Mouse (Mus musculus) lung, postnatal 0 days (tissue): Measurements from ENCODE around the gene Has1.

ENCODE experiments used
- CTCF ChIP-seq: IDR thresholded peaks from 2 replicates; pipeline ENCODE4 v1.5.1; 2016; ENCODE audit warnings: antibody characterized with exemption, mild to moderate bottlenecking
- EP300 ChIP-seq: IDR thresholded peaks from 2 replicates; pipeline ENCODE4 v1.6.1; 2016; ENCODE audit warnings: antibody characterized with exemption, mild to moderate bottlenecking, control low read depth

GRCm38 (mm10) chr17:17830731-17831130 is 24.3 kb downstream of the Has1 start:
- TF ChIP-seq CTCF (no peak), EP300 (no peak)
